Mouse (Mus musculus): ENCODE results near the gene Pip4k2a.

DNA sequence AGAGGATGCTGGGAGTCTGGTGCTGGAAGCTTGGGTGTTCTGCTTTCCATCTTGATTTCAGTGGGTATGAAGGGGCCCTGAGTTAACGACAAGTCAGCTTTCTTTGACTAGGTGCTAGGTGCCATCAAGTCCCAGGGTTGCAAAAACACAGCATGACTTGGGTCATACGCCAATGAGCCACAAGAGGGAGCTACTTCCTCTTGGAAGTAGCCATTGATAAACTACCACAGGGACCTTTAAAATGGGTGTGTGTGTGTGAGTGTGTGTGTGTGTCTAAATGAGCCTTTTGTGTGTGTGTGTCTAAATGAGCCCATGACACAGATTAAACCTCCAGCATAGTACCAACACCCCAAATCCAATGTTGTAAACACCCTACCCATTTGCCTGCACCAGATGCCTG lies 125.1 kb downstream of the Pip4k2a start:
- TF ChIP-seq POLR2A (IDR thresholded peaks at IDR 0.05; ENCODE audit: borderline replicate concordance, insufficient read depth, low read length) (no peak), CTCF (IDR thresholded peaks at IDR 0.05; ENCODE audit: borderline replicate concordance, insufficient read depth, low read depth, low read length) (peak; percentile 58)
